Mouse (Mus musculus) heart, postnatal 0 days (tissue): Measurements from ENCODE around the gene Crybg1.

Source experiments
- CTCF ChIP-seq: IDR thresholded peaks from 2 replicates; pipeline ENCODE4 v1.5.1; 2016; ENCODE audit warnings: antibody characterized with exemption, control low read depth, low read depth
- EP300 ChIP-seq: IDR thresholded peaks from 2 replicates; pipeline ENCODE4 v1.6.1; 2016; ENCODE audit warnings: antibody characterized with exemption, low read depth

DNA sequence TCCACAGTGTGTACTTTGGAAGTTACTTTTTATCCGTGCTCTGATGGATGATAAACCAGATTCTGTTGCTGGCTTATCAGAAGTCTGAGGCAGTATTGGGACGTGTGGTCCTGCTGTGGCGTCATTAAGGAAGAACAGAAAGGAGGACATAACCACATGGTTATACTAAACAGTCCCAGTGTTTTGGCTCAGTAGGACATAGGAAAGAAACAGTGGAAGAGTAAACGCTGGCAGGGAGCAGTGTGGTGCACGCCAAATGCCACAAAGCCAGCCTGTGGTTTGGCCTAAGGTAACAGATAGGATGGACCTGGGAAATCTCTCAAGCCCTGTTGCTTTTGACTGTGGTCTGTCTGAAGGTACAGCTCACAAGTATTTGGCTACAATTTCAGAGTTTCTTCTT, 220.1 kb downstream of the Crybg1 start:
- no peak for TF ChIP-seq EP300
- TF ChIP-seq CTCF, result no peak
